Mouse (Mus musculus) heart, postnatal 0 days (tissue): ENCODE results near the gene Exoc4.

Experiments
- CTCF ChIP-seq: IDR thresholded peaks from 2 replicates; pipeline ENCODE4 v1.5.1; 2016; ENCODE audit warnings: antibody characterized with exemption, control low read depth, low read depth
- EP300 ChIP-seq: IDR thresholded peaks from 2 replicates; pipeline ENCODE4 v1.6.1; 2016; ENCODE audit warnings: antibody characterized with exemption, low read depth

- TF ChIP-seq CTCF (no peak), EP300 (no peak)
These were observed 293.8 kb downstream of the Exoc4 start for GRCm38 (mm10) chr6:33542712-33543111.
